Mouse (Mus musculus): ENCODE measurements around the gene Mtm1.

DNA sequence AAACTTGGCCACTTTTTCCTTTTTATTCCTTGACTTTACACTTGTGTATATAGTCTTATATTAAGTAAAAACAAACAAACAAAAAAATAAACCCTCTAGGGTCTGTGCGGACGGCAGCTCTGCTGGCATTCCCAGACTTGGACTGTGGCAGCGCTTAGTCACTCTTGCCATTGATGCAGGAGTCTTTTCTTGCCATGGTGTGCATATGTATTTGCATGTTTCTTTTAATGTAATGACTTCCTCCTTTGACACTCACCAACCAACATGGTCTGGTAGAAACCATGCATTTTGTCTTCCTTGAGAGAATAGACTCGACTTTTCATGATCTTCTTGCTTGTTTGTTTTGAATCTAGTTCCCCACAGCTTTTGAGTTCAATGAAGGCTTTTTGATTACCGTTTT, 91.6 kb downstream of the Mtm1 start:
- TF ChIP-seq CTCF (IDR thresholded peaks at IDR 0.05; ENCODE audit: control insufficient read depth, insufficient read depth, low read length), result no peak
- TF ChIP-seq POLR2A (IDR thresholded peaks at IDR 0.05; ENCODE audit: borderline replicate concordance, control insufficient read depth, low read depth, low read length), result no peak

All from bone marrow, adult 2 months (tissue).